Mouse (Mus musculus) layer of hippocampus, postnatal 36 days (tissue): ENCODE measurements around the gene Smarcd1. TPM values are rescaled to one million over a fixed set of nuclear protein-coding genes. Genes with fewer than 3 reads are reported as not detected.
A peak's percentile ranks its signal among the peaks of the same experiment; 100 is the strongest.

Experiments
- DNase-seq, 2 experiments: peaks; one replicate each; pipeline ENCODE4 v3.0.0; 2022
- total RNA-seq, 2 experiments: library from RNA; stranded (reverse); gene quantifications; 2 replicates each; pipeline ENCODE4 v1.2.3; 2021

Smarcd1 gene
- total RNA-seq, 2 experiments from 2014 or later: 106 to 109 TPM

- DNase-seq: peak; percentile 100
Measured at GRCm38 (mm10) chr15:99735631-99736030, 33.7 kb downstream of the Smarcd1 start.

- DNase-seq: no peak
Measured at GRCm38 (mm10) chr15:99736675-99737074, 34.7 kb downstream of the Smarcd1 start.

- DNase-seq: no peak
Measured at GRCm38 (mm10) chr15:99740229-99740628, 38.3 kb downstream of the Smarcd1 start.

GRCm38 (mm10) chr15:99754204-99754603, 52.3 kb downstream of the Smarcd1 start:
- DNase-seq: peak; percentile 18 to 35

Other genes with a start within 250 kb of the Smarcd1 start
- 10 to 100 TPM; 20.3 to 20.9 TPM for gene Nckap5l, start 244.4 kb upstream of the Smarcd1 start, total RNA-seq
- 1 to 10 TPM; 3.9 to 5.0 TPM for gene Bcdin3d, start 227.4 kb upstream of the Smarcd1 start, total RNA-seq
- 100 to 1,000 TPM; 373 to 394 TPM for gene Faim2, start 174.0 kb upstream of the Smarcd1 start, total RNA-seq
- not detected for gene Aqp2, start 123.1 kb upstream of the Smarcd1 start, total RNA-seq
- gene Aqp5, start 111.3 kb upstream of the Smarcd1 start, total RNA-seq: not detected
- under 1 TPM in 1 of 2 experiments, not detected in 1; 0.25 TPM for gene Aqp6, start 100.7 kb upstream of the Smarcd1 start, total RNA-seq
- 1 to 10 TPM; 5.2 TPM for gene Racgap1, start 50.5 kb upstream of the Smarcd1 start, total RNA-seq
- gene Asic1, start 31.8 kb upstream of the Smarcd1 start, total RNA-seq: 10 to 100 TPM; 34.4 to 36.3 TPM
- gene Gm17349, start 3.4 kb downstream of the Smarcd1 start, total RNA-seq: 1 to 10 TPM; 4.1 to 6.3 TPM
- gene Gpd1, start 15.4 kb downstream of the Smarcd1 start, total RNA-seq: 100 to 1,000 TPM; 135 to 146 TPM
- gene Cox14, start 23.5 kb downstream of the Smarcd1 start, total RNA-seq: 100 to 1,000 TPM; 122 to 134 TPM
- 10 to 100 TPM; 29.6 to 30.2 TPM for gene Cers5, start 70.8 kb downstream of the Smarcd1 start, total RNA-seq
- gene Lima1, start 173.3 kb downstream of the Smarcd1 start, total RNA-seq: 10 to 100 TPM; 11.6 to 12.4 TPM